ENCODE assay signal across 15 mouse cellular contexts in the genomic region with DNA sequence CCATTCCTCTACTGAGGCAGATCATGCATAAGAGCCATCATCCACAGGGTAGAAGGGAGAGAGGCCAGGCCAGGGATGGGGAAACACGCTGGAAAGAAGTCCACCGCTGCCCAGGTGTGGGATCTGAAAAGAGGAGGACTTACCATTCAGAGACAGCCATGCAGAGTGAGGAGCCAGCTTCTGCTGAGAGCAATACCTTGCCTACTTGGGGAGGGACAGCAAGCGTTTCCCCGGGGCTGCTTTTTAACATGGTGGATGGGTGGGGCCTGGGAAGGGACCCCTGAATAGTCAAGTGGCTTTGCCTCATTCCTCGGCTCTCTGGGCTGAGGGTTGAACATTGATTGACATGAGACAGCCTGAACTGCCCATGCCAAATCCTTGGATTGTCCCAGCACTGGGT.
"Had no signal": no experiment of that assay in that cellular context is flagged by ENCODE, and none has a peak within 500 bp of the region (broad histone marks: within the 10 kb centered on the region; RNA-seq: fewer than 3 reads in every experiment).

No protein-coding gene starts in this region.

- DNase-seq: kidney, adult 2 months; layer of hippocampus, postnatal 36 days; lung, adult 2 months; thymus, adult 2 months; thymus, postnatal 36 days had no signal

- H3K27ac ChIP-seq: intestine, embryonic 15.5 days; limb, embryonic 13.5 days; liver, embryonic 14.5 days; macrophage; midbrain, embryonic 15.5 days; neural tube, embryonic 12.5 days; stomach, postnatal 0 days had no signal

- H3K4me1 ChIP-seq: intestine, embryonic 15.5 days; megakaryocyte, embryonic 14.5 days; midbrain, embryonic 15.5 days had no signal

- ATAC-seq: intestine, embryonic 15.5 days; lung, postnatal 0 days; midbrain, embryonic 15.5 days had no signal

- H3K27me3 ChIP-seq: intestine, embryonic 15.5 days; limb, embryonic 13.5 days; midbrain, embryonic 15.5 days; neural tube, embryonic 12.5 days had no signal

- H3K9me3 ChIP-seq: intestine, embryonic 15.5 days; limb, embryonic 13.5 days; megakaryocyte, embryonic 14.5 days; midbrain, embryonic 15.5 days; neural tube, embryonic 12.5 days had no signal

- H3K36me3 ChIP-seq: intestine, embryonic 15.5 days; limb, embryonic 13.5 days; midbrain, embryonic 15.5 days; neural tube, embryonic 12.5 days had no signal

- H3K4me2 ChIP-seq: intestine, embryonic 15.5 days; limb, embryonic 13.5 days; midbrain, embryonic 11.5 days; midbrain, embryonic 15.5 days; neural tube, embryonic 12.5 days had no signal

- H3K9ac ChIP-seq: intestine, embryonic 15.5 days; limb, embryonic 13.5 days; liver, embryonic 14.5 days; midbrain, embryonic 15.5 days; neural tube, embryonic 12.5 days had no signal

- H3K4me3 ChIP-seq: intestine, embryonic 15.5 days; limb, embryonic 13.5 days; megakaryocyte, embryonic 14.5 days; midbrain, embryonic 15.5 days; neural tube, embryonic 12.5 days had no signal
